Mouse (Mus musculus): ENCODE data around the gene Reep1. TPM values are rescaled to one million over a fixed set of nuclear protein-coding genes. Genes with fewer than 3 reads are reported as not detected.

The Reep1 gene
- polyA plus RNA-seq (2012), result 0.50 and 0.61 TPM in 2 replicates

GRCm38 (mm10) chr6:71707511-71708501 lies at the start of gene Reep1:
Gene Reep1 (plus strand): TSS chr6:71707561.

GRCm38 (mm10) chr6:71826869-71827268 lies 119.5 kb downstream of the Reep1 start, which contains the start of gene Mrpl35:
Gene Mrpl35 (minus strand): TSS chr6:71826969.

GRCm38 (mm10) chr6:71830690-71831580 lies 123.6 kb downstream of the Reep1 start, which contains the start of gene Immt:
Gene Immt (plus strand): TSS chr6:71831331.

Other genes starting within 250 kb of the Reep1 start
- gene Rnf103, start 213.7 kb upstream of the Reep1 start, polyA plus RNA-seq (2012), result 13.5 and 16.4 TPM in 2 replicates
- 19.6 and 23.0 TPM in 2 replicates for gene Chmp3, start 163.8 kb upstream of the Reep1 start, polyA plus RNA-seq (2012)
- 5.5 and 8.0 TPM in 2 replicates for gene Kdm3a, start 74.6 kb upstream of the Reep1 start, polyA plus RNA-seq (2012)
- gene Mrpl35, start 119.4 kb downstream of the Reep1 start, polyA plus RNA-seq (2012), result 1.6 and 2.9 TPM in 2 replicates
- gene Immt, start 123.8 kb downstream of the Reep1 start, polyA plus RNA-seq (2012), result 35.5 and 41.7 TPM in 2 replicates
- gene Ptcd3, start 201.2 kb downstream of the Reep1 start, polyA plus RNA-seq (2012), result 4.1 and 4.5 TPM in 2 replicates
- 16.6 and 22.7 TPM in 2 replicates for gene Polr1a, start 201.5 kb downstream of the Reep1 start, polyA plus RNA-seq (2012)

Measured in megakaryocyte-erythroid progenitor cell, adult 5 weeks (primary cell).